In genomic region chr9:119276321-119276720, GRCm38 (mm10) we compare ENCODE assay signal across 7 mouse cellular contexts. TPM values are rescaled to one million over a fixed set of nuclear protein-coding genes. Genes with fewer than 3 reads are reported as not detected.
A peak's percentile ranks its signal among the peaks of the same experiment; 100 is the strongest.
DNase-seq lines count a peak whose midpoint lies in the region; ATAC-seq lines count a peak whose summit lies in the region.

No protein-coding gene starts in this region.

- H3K9me3 ChIP-seq in hindbrain, embryonic 13.5 days = no peaks in the 10 kb centered on the region
- H3K9me3 ChIP-seq in hindbrain, embryonic 10.5 days = no peaks in the 10 kb centered on the region

- DNase-seq in hindbrain, embryonic 10.5 days (ENCODE audit: low spot score) = no peak
- DNase-seq in right cerebral cortex, postnatal 14 days = peak; percentile 19
- no peak for DNase-seq in right cerebral cortex, adult 18-20 months
- DNase-seq in cerebellum, postnatal 25 days = peak; percentile 72 to 83
- peak; percentile 58 for DNase-seq in right cerebral cortex, postnatal 4 days
- no peak for DNase-seq in spleen, postnatal 10 days (ENCODE audit: low spot score in 2 of 2)

- H3K27ac ChIP-seq in hindbrain, embryonic 13.5 days = no peak overlapping the region
- H3K27ac ChIP-seq in hindbrain, embryonic 10.5 days = no peak overlapping the region

- H3K9ac ChIP-seq in hindbrain, embryonic 13.5 days = 0 out of 2 replicates have a peak overlapping the region, but pooled peaks have one; percentile 19

- H3K4me2 ChIP-seq in hindbrain, embryonic 13.5 days = no peak overlapping the region

- WGBS in hindbrain, embryonic 13.5 days = 72% methylated on average over 7 of the region's 7 CpGs
- WGBS in hindbrain, embryonic 10.5 days = 85% methylated on average over 7 of the region's 7 CpGs

- H3K4me1 ChIP-seq in hindbrain, embryonic 13.5 days (replicated peaks) = peaks cover 3% of the 10 kb centered on the region; the same call in 1 of the 2 replicates
- 0 out of 2 replicates have a peak, but pooled peaks cover 5% of the 10 kb centered on the region for H3K4me1 ChIP-seq in hindbrain, embryonic 10.5 days (replicated peaks)

- H3K27me3 ChIP-seq in hindbrain, embryonic 13.5 days = no peaks in the 10 kb centered on the region
- H3K27me3 ChIP-seq in hindbrain, embryonic 10.5 days (ENCODE audit: insufficient read depth, poor library complexity, severe bottlenecking) = no peaks in the 10 kb centered on the region

- no peak overlapping the region for H3K4me3 ChIP-seq in hindbrain, embryonic 13.5 days
- no peak overlapping the region for H3K4me3 ChIP-seq in hindbrain, embryonic 10.5 days

- no peak for ATAC-seq in hindbrain, embryonic 13.5 days (ENCODE audit: low FRiP score)

- peaks cover 7% of the 10 kb centered on the region for H3K36me3 ChIP-seq in hindbrain, embryonic 13.5 days
- peaks cover 47% of the 10 kb centered on the region for H3K36me3 ChIP-seq in hindbrain, embryonic 10.5 days

RNA-seq across cellular contexts. Expression of gene Oxsr1, which starts 45.9 kb away (rescaled TPM):
- polyA plus RNA-seq in hindbrain, embryonic 13.5 days (2015; fragmentation: Nextera tagmentation; extraction: Ambion mirVana) = 11.8 and 13.0 TPM in 2 replicates
- polyA plus RNA-seq in hindbrain, embryonic 10.5 days (2016; fragmentation: Nextera tagmentation; extraction: Ambion mirVana) = 14.3 and 14.7 TPM in 2 replicates

Comparison
In these comparisons a context has a peak if more than half of its experiments do, and no peak if none do; other contexts are left out.
1. DNase-seq: peak in right cerebral cortex, postnatal 14 days (single experiment), cerebellum, postnatal 25 days (2 of 2) and right cerebral cortex, postnatal 4 days (single experiment); none in hindbrain, embryonic 10.5 days (single experiment), right cerebral cortex, adult 18-20 months (single experiment) and spleen, postnatal 10 days (0 of 2).